Mouse (Mus musculus): ENCODE results near the gene Col6a3. TPM values are rescaled to one million over a fixed set of nuclear protein-coding genes. Genes with fewer than 3 reads are reported as not detected.

Gene Col6a3
- polyA plus RNA-seq, 1 experiment: 2.6 TPM

DNA sequence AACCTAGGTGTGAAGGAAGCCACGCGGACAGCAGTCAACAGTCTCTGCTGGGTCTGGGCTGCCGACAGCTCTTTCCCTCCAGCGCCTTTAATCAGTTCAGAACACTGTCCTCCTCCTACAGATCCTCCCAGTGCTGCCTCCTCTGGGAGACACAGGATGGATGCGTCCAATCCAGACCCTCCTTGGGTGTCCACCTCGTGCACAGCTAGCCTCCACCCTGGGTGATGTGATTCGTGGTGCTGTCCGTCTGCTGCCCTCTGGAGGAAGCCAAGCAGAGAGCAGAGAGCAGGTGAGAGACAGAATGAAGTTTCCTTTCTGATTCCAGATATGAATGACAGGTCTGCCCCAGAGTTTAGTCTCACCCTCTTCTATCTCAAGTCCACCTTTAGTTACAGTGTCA lies 6.1 kb upstream of the Col6a3 start:
- no peak overlapping the region for H3K4me3 ChIP-seq (replicated peaks; ENCODE audit: insufficient read depth, low read depth, low read length)
- peak in 1 of 2 experiments; percentile 24 for DNase-seq
- H3K27me3 ChIP-seq (ENCODE audit: control insufficient read depth, insufficient read depth, low read length): no peaks in the 10 kb centered on the region
- no peaks in the 10 kb centered on the region for H3K4me1 ChIP-seq (ENCODE audit: control insufficient read depth, insufficient read depth, low read length)
- 34% methylated on average over 8 of the region's 8 CpGs for WGBS
- H3K27ac ChIP-seq (ENCODE audit: insufficient read depth, low read length): no peak overlapping the region
- TF ChIP-seq POLR2A (IDR thresholded peaks at IDR 0.05; ENCODE audit: borderline replicate concordance, insufficient read depth, low read length) (no peak), CTCF (IDR thresholded peaks at IDR 0.05; ENCODE audit: borderline replicate concordance, insufficient read depth, low read depth, low read length) (peak; percentile 50; the same call in 1 of the 2 replicates)

GRCm38 (mm10) chr1:90845206-90845605 lies 1.4 kb upstream of the Col6a3 start:
- Histone ChIP-seq H3K27me3 (ENCODE audit: control insufficient read depth, insufficient read depth, low read length) (no peaks in the 10 kb centered on the region), H3K27ac (ENCODE audit: insufficient read depth, low read length) (no peak overlapping the region), H3K4me3 (replicated peaks; ENCODE audit: insufficient read depth, low read depth, low read length) (no peak overlapping the region), H3K4me1 (ENCODE audit: control insufficient read depth, insufficient read depth, low read length) (no peaks in the 10 kb centered on the region)
- no peak for TF ChIP-seq POLR2A (IDR thresholded peaks at IDR 0.05; ENCODE audit: borderline replicate concordance, insufficient read depth, low read length)
- TF ChIP-seq CTCF (IDR thresholded peaks at IDR 0.05; ENCODE audit: borderline replicate concordance, insufficient read depth, low read depth, low read length): no peak
- no peak for DNase-seq
- 57% methylated on average over 10 of the region's 10 CpGs for WGBS

DNA sequence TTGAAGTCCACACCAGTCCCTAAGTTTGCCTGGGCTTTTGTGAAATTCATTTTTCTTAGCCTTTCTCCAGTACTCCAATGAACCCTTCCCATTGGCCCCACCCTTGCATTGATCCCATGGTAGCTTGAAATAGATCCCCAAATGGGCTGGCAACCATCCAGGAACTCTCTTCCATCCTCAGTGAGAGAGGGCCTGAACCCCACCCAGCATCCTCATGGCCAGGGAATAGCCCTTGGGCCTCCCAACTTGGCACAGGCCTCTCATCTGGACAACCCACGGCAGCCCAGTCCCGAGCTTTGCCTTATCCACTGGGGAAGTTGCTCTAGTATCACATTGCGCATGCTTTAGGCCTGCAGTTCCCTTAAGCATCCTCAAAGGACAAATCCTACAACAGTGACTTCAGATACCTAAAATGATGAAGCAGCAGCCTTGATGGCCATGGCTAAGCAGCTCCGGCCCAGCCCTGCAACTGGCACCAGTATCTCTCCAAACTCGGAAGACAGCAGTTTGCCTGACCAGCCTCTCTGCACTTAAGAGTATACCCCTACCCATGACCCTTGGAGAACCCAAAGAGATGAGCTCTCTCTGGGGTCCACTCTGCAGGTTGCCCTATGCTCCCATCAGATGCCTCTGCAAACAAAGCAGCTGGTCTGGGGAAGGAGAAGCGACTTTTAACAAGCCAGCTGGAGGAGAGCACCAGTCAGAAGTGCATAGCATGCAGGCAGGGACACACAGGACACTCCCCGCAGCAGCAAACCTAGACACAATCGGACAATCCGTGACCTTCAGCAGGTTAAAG lies 783 bp downstream of the Col6a3 start:
- no peak for TF ChIP-seq CTCF (IDR thresholded peaks at IDR 0.05; ENCODE audit: borderline replicate concordance, insufficient read depth, low read depth, low read length)
- no peak for TF ChIP-seq POLR2A (IDR thresholded peaks at IDR 0.05; ENCODE audit: borderline replicate concordance, insufficient read depth, low read length)
- Histone ChIP-seq H3K27me3 (ENCODE audit: control insufficient read depth, insufficient read depth, low read length) (no peaks in the 10 kb centered on the region), H3K4me1 (ENCODE audit: control insufficient read depth, insufficient read depth, low read length) (no peaks in the 10 kb centered on the region), H3K27ac (ENCODE audit: insufficient read depth, low read length) (no peak overlapping the region), H3K4me3 (replicated peaks; ENCODE audit: insufficient read depth, low read depth, low read length) (no peak overlapping the region)
- WGBS: 75% methylated on average over 9 of the region's 9 CpGs
- DNase-seq: no peak

DNA sequence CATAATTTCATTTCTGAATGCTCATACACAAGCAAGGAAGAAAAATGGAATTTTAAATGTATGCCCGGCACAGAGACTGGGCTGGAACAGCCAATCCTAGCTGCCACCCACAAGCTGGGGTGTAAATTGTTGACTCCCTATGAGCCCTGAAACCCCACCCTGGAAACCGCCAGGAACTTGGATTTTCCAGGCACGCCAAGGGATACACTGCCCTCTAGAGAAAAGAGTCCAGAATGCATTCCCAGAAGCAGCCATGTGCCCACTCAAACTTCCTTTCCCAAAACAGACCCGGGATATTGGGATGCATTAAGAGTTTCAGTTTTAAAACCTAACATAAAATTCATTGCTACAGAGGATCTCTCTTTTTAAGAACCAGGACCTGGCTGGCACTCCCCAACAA lies 3.5 kb downstream of the Col6a3 start:
- Histone ChIP-seq H3K27ac (ENCODE audit: insufficient read depth, low read length) (no peak overlapping the region), H3K27me3 (ENCODE audit: control insufficient read depth, insufficient read depth, low read length) (no peaks in the 10 kb centered on the region), H3K4me1 (ENCODE audit: control insufficient read depth, insufficient read depth, low read length) (no peaks in the 10 kb centered on the region), H3K4me3 (replicated peaks; ENCODE audit: insufficient read depth, low read depth, low read length) (no peak overlapping the region)
- DNase-seq: peak; percentile 14 to 17
- 4% methylated on average over 4 of the region's 4 CpGs for WGBS
- no peak for TF ChIP-seq POLR2A (IDR thresholded peaks at IDR 0.05; ENCODE audit: borderline replicate concordance, insufficient read depth, low read length)
- peak; percentile 66; the same call in 1 of the 2 replicates for TF ChIP-seq CTCF (IDR thresholded peaks at IDR 0.05; ENCODE audit: borderline replicate concordance, insufficient read depth, low read depth, low read length)

- H3K27me3 ChIP-seq (ENCODE audit: control insufficient read depth, insufficient read depth, low read length): no peaks in the 10 kb centered on the region
- no peaks in the 10 kb centered on the region for H3K4me1 ChIP-seq (ENCODE audit: control insufficient read depth, insufficient read depth, low read length)
- 70% methylated on average over 4 of the region's 4 CpGs for WGBS
- no peak overlapping the region for H3K4me3 ChIP-seq (replicated peaks; ENCODE audit: insufficient read depth, low read depth, low read length)
- H3K27ac ChIP-seq (ENCODE audit: insufficient read depth, low read length): no peak overlapping the region
- DNase-seq: no peak
- TF ChIP-seq POLR2A (IDR thresholded peaks at IDR 0.05; ENCODE audit: borderline replicate concordance, insufficient read depth, low read length): no peak
- no peak for TF ChIP-seq CTCF (IDR thresholded peaks at IDR 0.05; ENCODE audit: borderline replicate concordance, insufficient read depth, low read depth, low read length)
These were observed 5.1 kb downstream of the Col6a3 start for GRCm38 (mm10) chr1:90838657-90839056.

GRCm38 (mm10) chr1:90838221-90838620 lies 5.5 kb downstream of the Col6a3 start:
- no peak overlapping the region for H3K4me3 ChIP-seq (replicated peaks; ENCODE audit: insufficient read depth, low read depth, low read length)
- no peak for TF ChIP-seq POLR2A (IDR thresholded peaks at IDR 0.05; ENCODE audit: borderline replicate concordance, insufficient read depth, low read length)
- TF ChIP-seq CTCF (IDR thresholded peaks at IDR 0.05; ENCODE audit: borderline replicate concordance, insufficient read depth, low read depth, low read length): no peak
- 29% methylated on average over 12 of the region's 12 CpGs for WGBS

GRCm38 (mm10) chr1:90836178-90836740 lies 7.5 kb downstream of the Col6a3 start:
- H3K27ac ChIP-seq (ENCODE audit: insufficient read depth, low read length): no peak overlapping the region
- DNase-seq: no peak
- TF ChIP-seq CTCF (IDR thresholded peaks at IDR 0.05; ENCODE audit: borderline replicate concordance, insufficient read depth, low read depth, low read length): no peak
- H3K4me1 ChIP-seq (ENCODE audit: control insufficient read depth, insufficient read depth, low read length): no peaks in the 10 kb centered on the region
- H3K27me3 ChIP-seq (ENCODE audit: control insufficient read depth, insufficient read depth, low read length): no peaks in the 10 kb centered on the region
- WGBS: 73% methylated on average over 5 of the region's 5 CpGs
- H3K4me3 ChIP-seq (replicated peaks; ENCODE audit: insufficient read depth, low read depth, low read length): no peak overlapping the region

More at GRCm38 (mm10) chr1:90838221-90838620, 5.5 kb downstream of the Col6a3 start:
- Histone ChIP-seq H3K27ac (ENCODE audit: insufficient read depth, low read length) (no peak overlapping the region), H3K4me1 (ENCODE audit: control insufficient read depth, insufficient read depth, low read length) (no peaks in the 10 kb centered on the region), H3K27me3 (ENCODE audit: control insufficient read depth, insufficient read depth, low read length) (no peaks in the 10 kb centered on the region)
- DNase-seq: no peak

- no peaks in the 10 kb centered on the region for H3K4me1 ChIP-seq (ENCODE audit: control insufficient read depth, insufficient read depth, low read length)
- no peak for TF ChIP-seq POLR2A (IDR thresholded peaks at IDR 0.05; ENCODE audit: borderline replicate concordance, insufficient read depth, low read length)
- TF ChIP-seq CTCF (IDR thresholded peaks at IDR 0.05; ENCODE audit: borderline replicate concordance, insufficient read depth, low read depth, low read length): no peak
- no peak for DNase-seq
- no peak overlapping the region for H3K4me3 ChIP-seq (replicated peaks; ENCODE audit: insufficient read depth, low read depth, low read length)
- no peak overlapping the region for H3K27ac ChIP-seq (ENCODE audit: insufficient read depth, low read length)
- no peaks in the 10 kb centered on the region for H3K27me3 ChIP-seq (ENCODE audit: control insufficient read depth, insufficient read depth, low read length)
- WGBS: 80% methylated on average over 6 of the region's 6 CpGs
These were observed 9.1 kb downstream of the Col6a3 start for GRCm38 (mm10) chr1:90834701-90835100.
